Mouse (Mus musculus) megakaryocyte, embryonic 14.5 days (primary cell): ENCODE results near the gene Zfp423.

Experiments used
- FLI1 ChIP-seq: IDR thresholded peaks from 2 replicates; pipeline ENCODE4 v1.6.1; 2012; ENCODE audit warnings: low read length, inconsistent platforms, mixed read lengths
- GATA1 ChIP-seq: IDR thresholded peaks from 3 replicates; pipeline ENCODE4 v1.6.1; 2012; ENCODE audit warnings: mixed read lengths, low read length, inconsistent platforms, borderline replicate concordance

DNA sequence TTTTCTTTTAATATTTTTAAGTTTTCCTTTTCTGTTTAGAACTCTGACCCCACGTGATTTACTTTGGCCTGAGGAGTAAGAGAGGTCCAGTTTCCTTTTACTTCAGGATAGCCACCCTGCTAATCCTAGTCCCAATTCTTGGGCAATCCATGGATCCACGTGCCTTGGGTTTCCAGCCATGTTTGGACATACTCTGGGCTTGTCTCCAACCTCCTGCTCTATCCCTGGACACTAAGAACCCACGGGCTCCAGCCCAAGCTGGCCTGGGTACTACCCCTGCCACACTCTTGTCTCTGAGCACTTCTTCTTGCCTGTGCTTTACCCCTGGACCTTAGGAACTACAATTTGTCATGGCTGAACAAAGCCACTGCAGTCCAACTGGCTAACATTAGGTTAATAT lies 107.5 kb downstream of the Zfp423 start:
- TF ChIP-seq GATA1 (no peak), FLI1 (no peak)
